Mouse (Mus musculus) G1E-ER4 (cell line): ENCODE measurements around the gene Crispld2. TPM values are rescaled to one million over a fixed set of nuclear protein-coding genes. Genes with fewer than 3 reads are reported as not detected.

Experiments used
- GATA1 ChIP-seq: IDR thresholded peaks from one replicate; pipeline ENCODE4 v1.8.0; 2012; ENCODE audit warnings: low read length, inconsistent platforms
- polyA plus RNA-seq: library from polyadenylated mRNA; stranded (reverse); fragments of >175 nt; gene quantifications from 2 replicates; pipeline ENCODE4 v1.2.3, GENCODE M21; 2012

The Crispld2 gene
- polyA plus RNA-seq, 1 experiment = 0.01 TPM

DNA sequence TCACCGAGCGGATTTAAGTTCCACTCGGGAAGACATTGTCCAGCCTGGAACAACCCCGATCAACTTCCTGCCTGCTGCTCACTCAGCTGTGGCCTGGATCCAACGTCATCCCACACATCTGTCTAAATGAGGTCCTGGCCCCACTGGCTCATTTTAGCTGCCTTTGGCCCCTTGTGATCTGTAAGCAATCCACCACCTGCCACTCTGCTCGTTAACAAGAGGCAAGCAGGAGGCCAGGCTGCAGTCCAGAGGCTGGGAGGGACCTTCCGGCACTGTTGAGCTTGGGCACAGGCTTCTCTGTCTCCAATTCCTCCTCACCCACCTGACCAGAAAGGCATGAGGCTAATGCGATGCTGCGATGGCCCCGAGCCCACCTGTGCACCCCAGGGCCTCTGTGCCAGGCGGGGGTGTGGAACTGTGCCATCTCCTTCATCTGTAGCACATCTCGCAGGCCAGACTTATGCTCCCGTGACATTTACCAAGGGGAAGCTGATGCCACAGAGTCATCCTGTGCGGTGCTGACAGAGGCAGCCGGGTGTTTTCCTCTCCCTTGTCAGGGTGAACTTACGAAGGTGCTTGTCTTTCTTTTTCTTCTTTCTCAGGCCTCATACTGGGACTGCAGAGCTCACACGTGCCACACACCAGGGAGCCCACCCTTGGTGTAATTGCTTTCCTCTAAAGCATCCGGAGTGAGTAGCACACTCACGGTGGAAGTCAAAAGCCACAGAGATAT, 75.9 kb downstream of the Crispld2 start:
- TF ChIP-seq GATA1 = no peak

DNA sequence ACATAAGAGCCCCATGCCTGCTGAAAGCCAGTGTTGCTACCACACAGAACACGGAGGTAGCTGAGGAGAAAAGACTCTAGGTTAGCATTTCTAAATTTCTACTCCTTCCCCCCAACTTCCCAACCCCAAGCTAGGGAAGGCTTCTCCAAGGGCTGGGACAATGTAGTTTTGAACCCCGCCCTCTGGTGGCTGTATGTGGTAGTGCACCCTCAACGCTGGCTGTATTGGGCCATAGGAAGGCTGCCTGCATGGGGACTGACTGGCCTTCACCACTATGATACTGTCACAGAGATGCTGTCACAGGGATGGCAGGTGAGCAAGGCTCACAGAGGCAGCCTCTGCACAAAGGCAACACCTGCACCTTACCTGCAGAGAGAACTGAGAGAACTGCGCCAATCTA, 79.4 kb downstream of the Crispld2 start:
- TF ChIP-seq GATA1 = no peak

DNA sequence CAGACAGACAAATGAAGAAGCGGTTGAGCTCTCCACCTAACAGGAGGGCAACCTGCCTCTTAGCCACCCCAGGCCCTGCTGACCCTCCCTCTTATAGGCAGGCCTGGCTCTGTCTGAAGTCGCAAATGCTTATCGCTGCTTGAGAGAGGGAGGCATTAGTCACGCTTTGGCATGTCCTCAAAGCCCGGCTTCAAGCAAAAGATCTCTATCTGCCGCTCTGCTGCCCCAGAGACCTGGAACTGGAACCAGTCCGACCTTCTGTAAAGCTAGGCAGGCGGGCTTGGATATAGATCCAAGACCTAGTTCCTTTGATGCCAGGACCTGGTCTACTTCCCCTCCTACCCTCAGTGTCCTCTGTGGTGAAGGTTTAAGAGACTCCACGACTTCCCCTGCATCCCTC, 80.0 kb downstream of the Crispld2 start:
- no peak for TF ChIP-seq GATA1

GRCm38 (mm10) chr8:120072827-120073226, 80.6 kb downstream of the Crispld2 start:
- no peak for TF ChIP-seq GATA1

DNA sequence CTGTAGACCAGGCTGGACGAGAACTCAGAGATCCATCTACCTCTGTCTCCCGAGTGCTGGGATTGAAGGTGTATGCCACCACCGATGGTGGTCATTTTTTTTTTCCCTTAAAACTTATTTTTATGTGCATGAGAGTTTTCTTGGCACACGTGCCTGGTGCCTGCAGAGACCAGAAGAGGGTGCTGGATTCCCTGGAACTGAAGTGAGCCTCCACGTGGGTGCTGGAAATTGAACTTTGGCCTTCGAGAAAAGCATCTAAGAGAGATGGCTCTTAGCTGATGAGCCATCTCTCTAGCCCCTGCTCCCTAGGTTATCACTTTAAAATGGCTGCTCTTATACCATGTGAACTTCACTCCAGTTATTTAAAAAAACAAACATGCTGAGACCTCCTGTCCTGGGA, 82.3 kb downstream of the Crispld2 start:
- TF ChIP-seq GATA1 = no peak

DNA sequence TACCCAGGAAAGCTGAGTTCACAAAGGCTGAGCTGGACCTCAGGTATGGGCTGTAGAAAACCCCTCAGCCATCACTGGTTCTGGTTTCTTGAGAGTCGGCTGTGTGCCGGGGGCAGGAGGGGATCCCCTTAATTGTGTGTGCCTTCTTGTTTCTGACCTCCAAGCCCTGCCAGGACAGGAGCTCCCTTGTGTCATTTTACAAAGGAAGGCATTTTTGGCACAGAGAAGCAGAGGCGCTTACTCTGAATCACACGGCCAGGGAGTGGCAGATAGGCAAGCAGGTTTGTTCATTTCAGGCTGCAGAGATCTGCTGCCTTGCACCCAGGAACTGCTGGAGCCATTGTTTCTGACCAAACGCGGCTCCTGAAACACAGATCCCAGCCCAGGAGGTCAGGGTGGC, 83.1 kb downstream of the Crispld2 start:
- TF ChIP-seq GATA1 = no peak

- no peak for TF ChIP-seq GATA1
These were observed 85.8 kb downstream of the Crispld2 start for GRCm38 (mm10) chr8:120078080-120078479.

DNA sequence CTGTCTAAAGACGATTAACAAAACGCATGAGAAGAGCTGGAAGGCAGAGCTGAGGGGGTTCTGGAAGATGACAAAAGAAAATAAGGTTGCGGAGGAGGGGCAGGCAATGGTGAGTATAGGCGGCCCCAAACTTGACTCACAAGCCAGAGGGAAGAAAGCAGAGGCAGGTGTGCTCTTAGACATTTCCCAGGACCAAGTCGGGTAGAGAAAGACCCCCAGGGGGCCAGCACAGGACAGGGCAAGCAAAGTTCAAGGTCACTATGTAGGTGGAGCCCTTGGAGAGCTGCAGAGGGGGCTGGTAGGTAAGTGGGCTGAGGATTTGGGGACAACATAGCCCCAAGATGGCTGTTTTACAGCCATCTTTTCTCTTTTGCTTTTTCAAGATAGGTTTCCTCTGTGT, 87.1 kb downstream of the Crispld2 start:
- no peak for TF ChIP-seq GATA1

DNA sequence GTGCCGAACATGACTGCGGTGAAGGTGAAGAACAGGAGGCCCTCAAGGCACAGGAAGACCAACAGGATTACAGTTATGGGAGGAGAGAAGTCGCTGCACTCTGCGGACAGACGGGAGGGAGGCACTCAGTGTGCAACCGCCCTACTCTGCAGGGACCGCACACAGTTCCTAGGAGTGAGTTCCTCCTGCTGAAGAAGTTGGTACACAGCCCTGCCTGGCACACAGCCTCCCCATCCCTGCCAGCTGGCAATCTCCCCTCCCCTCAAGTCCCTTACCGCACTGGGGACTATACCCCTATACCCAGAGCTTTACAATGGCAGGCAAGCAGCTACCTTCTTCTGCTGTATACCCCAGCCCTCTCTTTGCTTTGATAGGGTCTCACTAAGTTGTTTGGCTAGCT, 91.0 kb downstream of the Crispld2 start:
- TF ChIP-seq GATA1 = no peak

DNA sequence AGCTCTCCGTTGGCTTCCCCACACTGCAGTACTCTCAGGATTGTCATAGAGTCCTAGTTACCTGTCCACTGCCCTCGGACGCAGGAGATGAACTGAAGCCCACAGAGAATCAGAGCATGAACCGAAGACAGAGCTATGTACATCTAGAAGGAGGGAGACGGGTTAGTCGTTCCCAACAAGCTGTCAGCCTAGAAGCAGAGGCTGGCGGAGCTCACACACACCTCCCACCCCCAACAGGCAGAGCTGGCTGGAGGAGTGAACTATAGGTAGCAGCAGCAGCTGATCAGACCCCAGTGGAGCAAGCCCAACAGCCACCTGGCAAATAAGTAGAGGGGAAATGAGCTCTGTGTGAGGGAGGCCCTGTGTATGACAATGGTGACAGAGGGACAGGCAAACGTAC, 92.5 kb downstream of the Crispld2 start:
- TF ChIP-seq GATA1 = no peak

GRCm38 (mm10) chr8:120089511-120089910, 97.3 kb downstream of the Crispld2 start:
- TF ChIP-seq GATA1 = no peak

- TF ChIP-seq GATA1 = no peak
These were observed 98.8 kb downstream of the Crispld2 start for GRCm38 (mm10) chr8:120091032-120091431.

GRCm38 (mm10) chr8:120093103-120093502, 100.9 kb downstream of the Crispld2 start:
- no peak for TF ChIP-seq GATA1

GRCm38 (mm10) chr8:120094801-120095200, 102.6 kb downstream of the Crispld2 start:
- no peak for TF ChIP-seq GATA1

- no peak for TF ChIP-seq GATA1
These were observed 104.2 kb downstream of the Crispld2 start for GRCm38 (mm10) chr8:120096486-120096885.

DNA sequence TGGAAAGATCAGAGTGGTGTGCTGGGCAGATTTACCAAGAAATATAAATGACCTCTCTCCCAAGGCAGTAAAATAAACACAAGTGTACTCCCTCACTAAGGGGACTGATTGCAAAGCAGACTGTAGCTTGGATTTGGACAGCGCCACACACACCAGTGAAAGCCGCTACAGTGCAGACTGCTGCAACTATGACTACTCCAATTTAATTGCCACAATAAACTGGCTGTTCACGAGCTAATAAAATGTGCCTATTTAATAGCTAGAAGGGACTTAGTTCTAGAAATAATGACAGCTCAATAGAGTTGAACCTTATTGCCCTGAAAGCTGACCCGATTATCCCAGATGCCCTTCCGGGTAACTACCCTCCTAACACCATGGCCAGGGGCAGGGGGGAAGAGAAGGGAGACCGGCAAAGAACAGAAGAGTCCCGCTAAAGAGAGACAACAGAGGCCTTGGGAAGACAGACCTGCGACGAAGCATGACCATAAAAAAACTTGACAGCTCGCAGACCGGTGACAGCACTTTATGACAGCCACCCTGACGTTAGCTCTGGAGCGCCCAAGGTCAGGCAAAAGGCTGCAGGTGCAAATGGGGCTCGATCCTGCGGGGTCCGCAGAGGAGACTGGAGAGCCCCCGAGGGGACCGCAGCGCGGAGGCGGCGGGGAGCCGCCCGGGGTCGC, 108.3 kb downstream of the Crispld2 start:
- no peak for TF ChIP-seq GATA1
